Mouse (Mus musculus) effector memory CD4-positive, alpha-beta T cell, adult 7 months (primary cell): ENCODE results near the gene Ndufb7. TPM values are rescaled to one million over a fixed set of nuclear protein-coding genes. Genes with fewer than 3 reads are reported as not detected.

Experiments used
- polyA plus RNA-seq: library from polyadenylated mRNA; unstranded; fragments of 100-300 nt; shearing (Covaris generic); gene quantifications from one replicate; pipeline ENCODE4 v1.2.1, GENCODE M21; 2017

Gene Ndufb7
- 128 TPM for polyA plus RNA-seq

DNA sequence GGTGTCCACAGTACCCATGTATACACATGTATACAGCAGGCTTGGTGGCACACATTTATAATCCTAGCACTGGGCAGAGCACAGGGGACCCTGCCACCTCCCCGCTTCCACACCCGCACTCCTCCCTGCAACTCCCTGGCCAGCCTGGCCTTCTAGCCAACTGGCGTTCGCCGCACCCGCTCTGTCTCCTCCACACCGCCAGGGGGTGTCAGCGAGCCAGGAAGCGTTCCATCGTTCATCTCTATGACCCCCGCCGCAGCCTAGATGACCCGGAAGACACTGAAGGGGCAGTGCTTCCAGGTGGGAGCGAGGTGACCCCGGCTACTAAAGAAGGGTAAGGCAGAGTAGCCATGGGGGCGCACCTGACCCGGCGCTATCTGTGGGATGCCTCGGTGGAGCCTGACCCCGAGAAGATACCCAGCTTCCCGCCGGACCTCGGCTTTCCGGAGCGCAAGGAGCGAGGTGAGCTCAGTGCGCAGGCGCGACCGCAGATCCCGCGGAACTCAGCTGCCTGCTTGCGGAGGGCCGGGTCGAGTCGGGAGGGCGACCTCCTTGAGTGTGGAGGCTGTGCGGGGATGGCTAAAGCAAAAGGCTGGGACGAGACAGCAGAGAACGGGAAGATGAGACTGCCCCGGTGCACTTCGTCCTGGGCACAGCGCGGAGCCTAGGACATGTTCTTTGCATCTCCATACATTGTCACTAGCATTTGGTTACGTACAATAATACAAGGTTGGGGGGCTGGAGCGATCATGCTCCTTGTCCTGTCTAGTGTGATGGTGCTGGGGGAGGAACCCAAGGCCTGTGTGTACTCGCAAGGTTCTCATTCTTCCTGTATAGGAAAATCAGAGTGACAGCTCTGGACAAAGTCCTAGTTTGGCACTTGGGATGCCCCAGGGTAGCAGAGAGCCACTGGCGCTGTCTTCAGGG, at the start of gene Ndufb7:
Gene Ndufb7 (plus strand): TSS at position 203 of the 927 bp plus-strand sequence.

DNA sequence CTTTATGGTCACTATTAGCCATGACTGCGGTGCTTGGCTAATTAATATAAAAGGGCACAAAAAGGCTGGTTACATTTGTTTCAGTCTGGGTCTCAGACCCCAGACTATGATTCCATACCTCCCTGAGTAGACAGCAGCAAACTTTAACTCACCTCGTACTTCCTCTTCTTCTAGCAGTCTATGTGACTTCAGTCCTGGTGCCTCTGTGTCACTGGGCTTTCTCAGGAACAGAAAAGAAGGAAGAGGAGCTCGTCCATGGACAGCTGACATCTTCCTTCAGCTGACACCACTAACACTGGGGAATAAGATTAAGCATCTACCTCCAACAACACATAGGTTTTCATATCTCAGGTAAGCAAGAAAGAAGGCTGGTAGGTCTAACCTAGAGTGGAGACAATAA, 30.7 kb upstream of the Ndufb7 start, which contains the start of gene Olfr370:
Gene Olfr370 (plus strand): TSS at position 45 of the 400 bp plus-strand sequence.

DNA sequence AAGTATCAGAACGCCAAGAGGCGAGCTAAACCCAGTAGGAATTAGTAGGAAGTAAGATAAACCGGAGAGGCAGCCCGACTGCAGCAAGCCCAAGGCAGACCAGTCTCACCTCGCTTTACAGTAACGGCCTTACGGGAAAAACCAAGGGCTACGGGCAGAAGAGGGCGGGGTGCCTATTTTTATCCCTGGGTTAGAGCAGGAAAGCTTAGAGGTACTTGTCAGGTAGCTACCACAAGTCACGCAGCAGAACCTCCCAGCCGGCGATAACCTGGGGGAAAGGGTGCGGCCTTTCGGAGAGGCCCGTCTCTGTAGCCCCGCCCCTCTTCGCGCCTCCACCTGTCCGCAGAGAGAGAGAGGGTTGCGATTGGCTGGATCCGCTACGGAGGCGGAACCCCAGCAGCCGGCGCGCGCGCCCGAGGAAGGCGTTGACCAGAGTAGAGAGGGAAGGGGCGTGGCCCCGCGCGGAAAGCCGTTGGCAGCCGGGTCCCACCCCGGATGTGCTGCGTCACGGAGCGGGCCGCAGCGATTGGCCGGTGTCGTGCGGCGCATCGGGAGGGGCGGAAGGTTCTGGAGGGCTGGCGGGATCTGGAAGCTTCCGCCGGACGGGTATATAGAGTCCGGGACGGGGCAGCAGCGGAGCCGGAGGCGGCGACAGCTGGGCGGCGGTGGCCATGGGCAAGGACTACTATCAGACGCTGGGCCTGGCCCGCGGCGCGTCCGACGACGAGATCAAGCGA, 41.4 kb downstream of the Ndufb7 start, which contains the start of the genes Tecr and Dnajb1:
Gene Tecr (minus strand): TSS at position 311 of the 737 bp plus-strand sequence.
Gene Dnajb1 (plus strand): TSS at position 533 of the 737 bp plus-strand sequence.

Other genes starting within 250 kb of the Ndufb7 start
- gene Elmod2, start 234.2 kb upstream of the Ndufb7 start, polyA plus RNA-seq: 5.2 TPM
- gene Mgat4d, start 218.2 kb upstream of the Ndufb7 start, polyA plus RNA-seq: not detected
- gene Clgn, start 176.8 kb upstream of the Ndufb7 start, polyA plus RNA-seq: not detected
- 17.7 TPM for gene Scoc, start 108.3 kb upstream of the Ndufb7 start, polyA plus RNA-seq
- gene Olfr370, start 30.9 kb upstream of the Ndufb7 start, polyA plus RNA-seq: 0.32 TPM
- gene Tecr, start 41.3 kb downstream of the Ndufb7 start, polyA plus RNA-seq: 283 TPM
- 430 TPM for gene Dnajb1, start 41.5 kb downstream of the Ndufb7 start, polyA plus RNA-seq
- 12.2 TPM for gene Gipc1, start 86.0 kb downstream of the Ndufb7 start, polyA plus RNA-seq
- 3.3 TPM for gene Ptger1, start 100.0 kb downstream of the Ndufb7 start, polyA plus RNA-seq
- 187 TPM for gene Pkn1, start 132.5 kb downstream of the Ndufb7 start, polyA plus RNA-seq
- gene Ddx39, start 148.5 kb downstream of the Ndufb7 start, polyA plus RNA-seq: 141 TPM
- gene Adgre5, start 174.7 kb downstream of the Ndufb7 start, polyA plus RNA-seq: 521 TPM